Mouse (Mus musculus) hindbrain, embryonic 15.5 days (tissue): Measurements from ENCODE around the gene Cdc34b. TPM values are rescaled to one million over a fixed set of nuclear protein-coding genes. Genes with fewer than 3 reads are reported as not detected.
A peak's percentile ranks its signal among the peaks of the same experiment; 100 is the strongest.
"Not testable (repeated sequence)": the region's sequence is repeated elsewhere in the genome, so short reads cannot be mapped to it uniquely, and the experiment has no call there.

Experiments
- ATAC-seq: fragments of 200-750 bp; cut with Nextera tagmentation; 2 replicates; pipeline ENCODE4 v1.8.0; 2017; ENCODE audit warnings: low read depth, moderate number of reproducible peaks, moderate TSS enrichment; ENCODE audit not compliant: low FRiP score
- H3K27ac ChIP-seq: fragments of 300-500 bp; sonication (generic); replicated peaks from 2 replicates; pipeline ENCODE4 v1.5.1; 2015; ENCODE audit warnings: mild to moderate bottlenecking, inconsistent platforms
- H3K27me3 ChIP-seq: fragments of 300-500 bp; sonication (generic); 2 replicates; pipeline ENCODE4 v1.6.1; 2015; ENCODE audit warnings: control low read depth, inconsistent platforms
- H3K36me3 ChIP-seq: fragments of 300-500 bp; sonication (generic); 2 replicates; pipeline ENCODE4 v1.6.1; 2015; ENCODE audit warnings: control low read depth, inconsistent platforms
- H3K4me1 ChIP-seq: fragments of 300-500 bp; sonication (generic); replicated peaks from 2 replicates; pipeline ENCODE4 v1.6.1; 2015; ENCODE audit warnings: control low read depth, inconsistent platforms
- H3K4me2 ChIP-seq: fragments of 300-500 bp; sonication (generic); 2 replicates; pipeline ENCODE4 v1.6.1; 2015; ENCODE audit warnings: moderate library complexity, mild to moderate bottlenecking, inconsistent platforms
- H3K4me3 ChIP-seq: fragments of 300-500 bp; sonication (generic); 2 replicates; pipeline ENCODE4 v1.5.1; 2015; ENCODE audit warnings: mild to moderate bottlenecking, inconsistent platforms
- H3K9ac ChIP-seq: fragments of 300-500 bp; sonication (generic); 2 replicates; pipeline ENCODE4 v1.6.1; 2015; ENCODE audit warnings: inconsistent platforms
- H3K9me3 ChIP-seq: fragments of 300-500 bp; sonication (generic); 2 replicates; pipeline ENCODE4 v1.6.1; 2016; ENCODE audit warnings: control low read depth, inconsistent platforms
- WGBS: fragments of 180-500 bp; shearing (Covaris S2); methylation state at CpG from one replicate; pipeline ENCODE4 v1.1.7; 2015; 5-methylcytosine and 5-hydroxymethylcytosine counted together
- polyA plus RNA-seq: library from polyadenylated mRNA; unstranded; fragments of >200 nt; fragmentation: Nextera tagmentation; extraction: Ambion mirVana; gene quantifications from 2 replicates; pipeline ENCODE4 v1.2.1, GENCODE M21; 2015

The Cdc34b gene
- 0.13 TPM in 1 of 2 replicates, not detected in the other for polyA plus RNA-seq

- Histone ChIP-seq H3K4me3 (no peak within 1 kb of the TSS), H3K9me3 (no peaks in the 10 kb centered on the region), H3K27me3 (no peaks in the 10 kb centered on the region), H3K4me2 (no peak within 1 kb of the TSS), H3K9ac (no peak within 1 kb of the TSS), H3K4me1 (no peaks in the 10 kb centered on the region), H3K27ac (no peak within 1 kb of the TSS), H3K36me3 (no peaks in the 10 kb centered on the region)
- no peak for ATAC-seq
- WGBS = 87% methylated on average over 29 of the region's 29 CpGs
These were observed at the start of gene Cdc34b for GRCm38 (mm10) chr11:94741732-94742272. Cdc34b (plus strand) TSS chr11:94741782.

GRCm38 (mm10) chr11:94692502-94692901 lies 49.1 kb upstream of the Cdc34b start:
- not testable (repeated sequence) for H3K4me1 ChIP-seq, ATAC-seq, H3K9ac ChIP-seq, H3K27me3 ChIP-seq, H3K9me3 ChIP-seq, H3K4me2 ChIP-seq, H3K36me3 ChIP-seq, H3K4me3 ChIP-seq, H3K27ac ChIP-seq

- no peak for ATAC-seq
- Histone ChIP-seq H3K4me3 (no peak overlapping the region), H3K4me2 (no peak overlapping the region), H3K9me3 (no peaks in the 10 kb centered on the region), H3K4me1 (no peaks in the 10 kb centered on the region), H3K27ac (no peak overlapping the region), H3K36me3 (no peaks in the 10 kb centered on the region), H3K27me3 (no peaks in the 10 kb centered on the region), H3K9ac (no peak overlapping the region)
- WGBS = 86% methylated on average over 6 of the region's 6 CpGs
These were observed 46.1 kb upstream of the Cdc34b start for GRCm38 (mm10) chr11:94695508-94695907.

GRCm38 (mm10) chr11:94697140-94697539 lies 44.4 kb upstream of the Cdc34b start:
- Histone ChIP-seq H3K4me2 (no peak overlapping the region), H3K27me3 (no peaks in the 10 kb centered on the region), H3K9ac (no peak overlapping the region), H3K36me3 (no peaks in the 10 kb centered on the region), H3K4me1 (peaks cover 3% of the 10 kb centered on the region; the same call in 1 of the 2 replicates), H3K9me3 (no peaks in the 10 kb centered on the region), H3K27ac (no peak overlapping the region), H3K4me3 (no peak overlapping the region)
- ATAC-seq = no peak
- 95% methylated on average over 2 of the region's 2 CpGs for WGBS

GRCm38 (mm10) chr11:94697703-94698464 lies 43.7 kb upstream of the Cdc34b start:
- no peak for ATAC-seq
- Histone ChIP-seq H3K4me1 (peaks cover 3% of the 10 kb centered on the region; the same call in 1 of the 2 replicates), H3K4me2 (no peak overlapping the region), H3K4me3 (no peak overlapping the region), H3K27me3 (no peaks in the 10 kb centered on the region), H3K27ac (no peak overlapping the region), H3K9me3 (no peaks in the 10 kb centered on the region), H3K36me3 (no peaks in the 10 kb centered on the region), H3K9ac (no peak overlapping the region)
- WGBS = 49% methylated on average over 13 of the region's 13 CpGs

- peaks cover 3% of the 10 kb centered on the region; the same call in 1 of the 2 replicates for H3K4me1 ChIP-seq
- 95% methylated on average over 3 of the region's 3 CpGs for WGBS
- no peak overlapping the region for H3K27ac ChIP-seq
- H3K9me3 ChIP-seq = no peaks in the 10 kb centered on the region
- H3K9ac ChIP-seq = no peak overlapping the region
- H3K4me2 ChIP-seq = no peak overlapping the region
- H3K36me3 ChIP-seq = no peaks in the 10 kb centered on the region
- H3K27me3 ChIP-seq = no peaks in the 10 kb centered on the region
- no peak overlapping the region for H3K4me3 ChIP-seq
- no peak for ATAC-seq
These were observed 42.2 kb upstream of the Cdc34b start for GRCm38 (mm10) chr11:94699399-94699798.

- Histone ChIP-seq H3K4me3 (no peak overlapping the region), H3K36me3 (no peaks in the 10 kb centered on the region), H3K27me3 (no peaks in the 10 kb centered on the region), H3K9ac (0 out of 2 replicates have a peak overlapping the region, but pooled peaks have one; percentile 6), H3K4me2 (0 out of 2 replicates have a peak overlapping the region, but pooled peaks have one; percentile 5), H3K4me1 (peaks cover 3% of the 10 kb centered on the region; the same call in 1 of the 2 replicates), H3K27ac (no peak overlapping the region), H3K9me3 (no peaks in the 10 kb centered on the region)
- no peak for ATAC-seq
- 48% methylated on average over 27 of the region's 27 CpGs for WGBS
These were observed 40.0 kb upstream of the Cdc34b start for GRCm38 (mm10) chr11:94701401-94702215.

- H3K27ac ChIP-seq = no peak overlapping the region
- H3K9ac ChIP-seq = no peak overlapping the region
- no peaks in the 10 kb centered on the region for H3K9me3 ChIP-seq
- no peak overlapping the region for H3K4me2 ChIP-seq
- peaks cover 3% of the 10 kb centered on the region; the same call in 1 of the 2 replicates for H3K4me1 ChIP-seq
- H3K36me3 ChIP-seq = no peaks in the 10 kb centered on the region
- WGBS = 45% methylated on average over 3 of the region's 3 CpGs
- no peak overlapping the region for H3K4me3 ChIP-seq
- no peaks in the 10 kb centered on the region for H3K27me3 ChIP-seq
- no peak for ATAC-seq
These were observed 39.4 kb upstream of the Cdc34b start for GRCm38 (mm10) chr11:94702216-94702610.

- Histone ChIP-seq H3K27ac (no peak overlapping the region), H3K4me3 (no peak overlapping the region), H3K9me3 (no peaks in the 10 kb centered on the region), H3K36me3 (no peaks in the 10 kb centered on the region), H3K4me2 (no peak overlapping the region), H3K9ac (no peak overlapping the region), H3K27me3 (no peaks in the 10 kb centered on the region), H3K4me1 (peaks cover 3% of the 10 kb centered on the region; the same call in 1 of the 2 replicates)
- WGBS = 34% methylated on average over 7 of the region's 7 CpGs
- ATAC-seq = no peak
These were observed 37.6 kb upstream of the Cdc34b start for GRCm38 (mm10) chr11:94704020-94704419.

- no peaks in the 10 kb centered on the region for H3K36me3 ChIP-seq
- peaks cover 3% of the 10 kb centered on the region; the same call in 1 of the 2 replicates for H3K4me1 ChIP-seq
- no peak within 1 kb of the TSS for H3K4me2 ChIP-seq
- ATAC-seq = no peak
- H3K27me3 ChIP-seq = no peaks in the 10 kb centered on the region
- H3K27ac ChIP-seq = no peak within 1 kb of the TSS
- WGBS = 59% methylated on average over 5 of the region's 5 CpGs
- H3K9ac ChIP-seq = no peak within 1 kb of the TSS
- no peaks in the 10 kb centered on the region for H3K9me3 ChIP-seq
- H3K4me3 ChIP-seq = no peak within 1 kb of the TSS
These were observed 37.1 kb upstream of the Cdc34b start, which contains the start of gene Gm11541 for GRCm38 (mm10) chr11:94704472-94704871. Gm11541 (minus strand) TSS chr11:94704499.

- H3K4me3 ChIP-seq = no peak overlapping the region
- no peak for ATAC-seq
- H3K27ac ChIP-seq = no peak overlapping the region
- no peak overlapping the region for H3K4me2 ChIP-seq
- H3K9me3 ChIP-seq = no peaks in the 10 kb centered on the region
- no peak overlapping the region for H3K9ac ChIP-seq
- no peaks in the 10 kb centered on the region for H3K27me3 ChIP-seq
- 50% methylated on average over 11 of the region's 11 CpGs for WGBS
- 0 out of 2 replicates have a peak, but pooled peaks cover 6% of the 10 kb centered on the region for H3K4me1 ChIP-seq
- no peaks in the 10 kb centered on the region for H3K36me3 ChIP-seq
These were observed 28.2 kb upstream of the Cdc34b start for GRCm38 (mm10) chr11:94713246-94713860.
